Mouse (Mus musculus) yolk sac, embryonic 10.5 days (tissue): ENCODE measurements around the gene Uaca.

Experiments used
- DNase-seq: peaks from one replicate; pipeline ENCODE4 v3.0.0-alpha.2; 2017; ENCODE audit warnings: low spot score

Uaca gene

DNA sequence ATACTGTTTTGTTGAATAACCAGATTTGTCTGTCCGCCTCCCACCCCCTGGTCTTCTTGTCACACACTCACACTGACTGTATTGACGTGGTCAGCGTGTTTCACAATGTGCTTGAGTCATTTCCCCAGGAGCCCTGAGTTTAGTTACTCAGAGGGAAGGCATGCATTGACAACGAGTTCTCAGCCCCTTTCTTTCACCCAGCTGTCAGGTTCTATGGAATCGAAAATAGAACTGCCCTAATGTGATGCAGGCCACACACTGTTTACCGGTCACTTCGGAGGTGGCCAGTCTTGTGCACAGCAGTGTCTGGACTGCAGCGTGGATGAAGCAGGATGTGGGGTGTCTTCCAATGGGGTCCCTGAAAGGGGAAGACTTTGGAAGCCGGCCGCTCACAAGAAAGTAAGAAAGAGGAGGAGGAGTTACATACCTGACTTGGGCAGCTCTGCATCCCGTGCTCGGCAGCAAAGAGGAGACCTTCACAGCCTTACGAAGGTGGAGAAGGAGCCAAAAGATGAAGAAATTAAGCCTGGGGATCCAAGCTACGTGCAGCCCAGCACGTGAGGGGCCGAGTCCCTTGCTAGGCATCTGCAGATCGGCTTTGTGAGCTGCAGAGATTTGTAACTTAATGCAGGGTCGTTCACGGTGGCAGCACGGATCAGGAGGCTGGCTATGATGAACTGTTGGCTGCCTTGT lies 43.3 kb downstream of the Uaca start:
- peak; percentile 50 for DNase-seq

DNA sequence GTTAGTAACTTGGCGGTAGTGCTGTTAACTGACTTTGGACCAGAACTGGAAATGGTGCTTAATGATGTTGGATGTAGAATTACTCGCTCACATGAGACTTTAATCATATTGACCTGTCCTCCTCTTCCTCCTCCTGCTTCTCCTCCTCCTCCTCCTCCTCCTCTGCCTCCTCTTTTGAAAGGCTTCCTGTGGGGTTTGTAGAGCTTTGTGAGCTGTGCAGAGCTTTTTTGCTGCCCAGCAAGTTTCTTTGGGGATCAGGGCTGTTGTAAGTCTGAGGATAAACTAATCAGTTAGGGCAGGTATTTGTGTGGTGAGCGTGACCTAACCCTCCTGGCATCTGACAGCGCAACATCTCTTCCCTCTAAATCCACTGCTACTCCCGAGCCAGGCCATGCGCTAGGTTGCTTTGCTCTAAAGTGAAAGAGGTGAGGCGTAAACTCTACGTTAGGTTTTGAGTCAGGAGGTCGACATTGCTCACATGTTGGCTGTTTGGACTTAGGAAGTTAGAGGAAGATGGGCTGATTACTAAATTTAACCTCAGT lies 44.1 kb downstream of the Uaca start:
- DNase-seq, result no peak

DNA sequence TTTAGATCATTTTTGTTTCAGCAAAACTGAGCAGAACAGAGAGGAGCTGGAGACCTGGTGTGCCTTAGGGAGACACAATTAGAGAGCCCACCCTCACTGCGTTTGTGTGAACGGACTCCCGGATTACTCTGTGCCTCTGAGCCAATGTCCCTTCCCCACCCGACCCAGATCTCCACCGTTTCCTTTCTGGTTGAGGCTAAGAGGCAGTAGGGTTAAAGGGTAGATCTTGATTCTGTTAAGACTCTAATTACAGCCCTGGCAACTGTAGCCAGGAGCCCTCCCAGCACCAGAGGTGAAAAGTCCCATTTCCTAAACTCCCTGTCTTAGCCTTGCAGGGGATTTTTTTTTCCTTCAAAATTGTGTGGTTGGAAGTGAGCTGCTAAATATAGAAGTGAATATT lies 47.1 kb downstream of the Uaca start:
- no peak for DNase-seq

DNA sequence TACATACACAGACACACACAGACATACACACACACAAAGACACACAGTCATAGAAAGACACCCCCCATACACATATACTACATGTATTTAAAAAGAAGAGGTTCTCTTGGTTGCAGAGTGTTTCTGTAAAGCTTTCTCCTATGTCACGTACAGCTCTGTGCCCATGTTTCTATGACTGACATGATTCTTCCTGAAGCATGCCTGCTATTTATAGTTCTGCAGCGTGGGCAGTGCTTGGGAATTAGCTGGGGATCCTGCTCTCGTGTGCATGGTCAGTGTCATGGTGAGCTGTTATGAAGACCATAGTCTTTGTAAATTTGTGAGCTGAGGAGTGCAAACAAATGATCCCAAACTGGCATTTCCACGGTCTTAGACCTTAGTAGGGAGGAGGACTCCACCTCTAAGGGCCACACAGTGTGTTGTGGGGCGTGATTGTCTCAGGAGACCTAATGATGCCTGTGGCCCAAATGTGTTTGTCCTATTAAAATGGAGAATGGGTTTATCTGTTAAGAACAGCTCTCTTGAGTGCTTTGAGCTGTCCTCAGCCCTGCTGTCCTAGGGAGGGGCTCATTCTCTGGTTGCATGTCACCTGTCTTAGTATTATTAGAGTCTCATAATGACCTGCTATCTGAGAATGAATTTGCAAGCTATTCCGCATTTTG lies 49.2 kb downstream of the Uaca start:
- DNase-seq, result no peak

DNA sequence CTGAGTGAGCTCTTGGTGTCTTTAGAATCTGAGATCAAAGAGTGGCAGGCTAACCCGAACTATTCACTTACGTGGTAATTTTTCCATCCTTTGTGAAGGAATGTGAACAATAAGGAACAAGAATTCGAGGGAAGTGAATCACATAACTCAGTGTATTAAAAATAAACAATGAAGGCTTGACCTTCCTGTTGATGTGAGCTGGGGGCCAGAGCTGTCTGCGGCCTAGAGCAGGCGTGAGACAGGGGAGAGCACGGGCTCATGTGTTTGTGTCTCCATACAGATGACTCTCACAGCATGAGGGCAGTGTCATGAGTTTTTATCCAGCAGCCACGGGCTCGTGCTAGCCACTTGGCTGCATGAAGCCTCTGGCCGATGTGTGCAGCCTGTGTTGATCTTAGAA lies 54.4 kb downstream of the Uaca start:
- no peak for DNase-seq

DNA sequence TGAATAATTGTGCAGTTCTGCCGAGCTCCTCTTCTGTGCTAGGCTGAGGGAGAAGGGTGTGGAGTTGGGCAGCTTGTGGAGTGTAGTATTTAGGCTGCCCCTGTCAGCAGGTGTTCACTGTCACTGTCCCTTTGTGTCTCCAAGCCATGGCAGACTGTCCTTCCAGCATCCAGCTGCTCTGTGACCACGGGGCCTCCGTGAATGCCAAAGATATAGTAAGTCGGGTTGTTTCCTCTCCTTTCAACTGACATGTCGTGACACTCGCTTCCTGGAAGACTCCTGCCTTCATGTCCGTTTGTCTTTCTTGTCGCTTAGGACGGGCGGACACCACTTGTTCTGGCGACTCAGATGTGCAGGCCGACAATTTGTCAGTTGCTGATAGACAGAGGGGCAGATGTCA lies 55.6 kb downstream of the Uaca start:
- no peak for DNase-seq

DNA sequence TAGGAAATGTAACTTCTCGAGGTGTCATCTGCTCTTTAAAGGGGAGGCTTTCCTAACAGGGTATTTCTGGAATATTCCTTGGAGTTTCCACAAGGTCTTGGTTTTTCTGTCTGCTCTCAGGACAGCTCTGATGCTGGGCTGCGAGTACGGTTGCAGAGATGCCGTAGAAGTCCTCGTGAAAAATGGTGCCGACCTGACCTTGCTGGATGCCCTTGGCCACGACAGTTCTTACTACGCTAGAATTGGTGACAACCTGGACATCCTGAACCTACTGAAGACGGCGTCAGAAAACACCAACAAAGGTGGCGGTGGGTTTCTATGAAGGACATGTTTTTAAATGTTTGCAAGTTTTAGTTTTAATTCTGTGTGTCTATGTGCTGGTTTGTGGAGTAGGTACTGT lies 59.9 kb downstream of the Uaca start:
- DNase-seq, result no peak

DNA sequence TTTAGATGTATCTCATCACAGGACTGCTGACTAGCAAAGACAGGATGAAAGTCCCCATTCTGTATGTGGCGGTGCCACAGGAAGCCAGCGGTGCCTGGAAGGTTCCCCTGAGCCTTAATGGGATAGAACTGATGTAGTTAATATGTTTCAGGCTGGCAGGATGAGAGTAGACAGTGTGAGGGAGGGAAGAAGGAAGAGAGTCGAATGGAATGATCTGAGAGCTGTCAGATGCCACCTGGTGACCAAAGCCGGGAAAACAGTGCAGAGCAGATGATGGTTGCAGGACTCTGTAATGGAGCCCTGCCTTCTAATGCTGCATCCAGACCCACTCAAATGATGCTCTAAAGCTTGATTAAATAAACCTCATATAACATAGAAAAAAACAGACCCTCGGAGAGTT lies 63.5 kb downstream of the Uaca start:
- DNase-seq, result peak; percentile 37

DNA sequence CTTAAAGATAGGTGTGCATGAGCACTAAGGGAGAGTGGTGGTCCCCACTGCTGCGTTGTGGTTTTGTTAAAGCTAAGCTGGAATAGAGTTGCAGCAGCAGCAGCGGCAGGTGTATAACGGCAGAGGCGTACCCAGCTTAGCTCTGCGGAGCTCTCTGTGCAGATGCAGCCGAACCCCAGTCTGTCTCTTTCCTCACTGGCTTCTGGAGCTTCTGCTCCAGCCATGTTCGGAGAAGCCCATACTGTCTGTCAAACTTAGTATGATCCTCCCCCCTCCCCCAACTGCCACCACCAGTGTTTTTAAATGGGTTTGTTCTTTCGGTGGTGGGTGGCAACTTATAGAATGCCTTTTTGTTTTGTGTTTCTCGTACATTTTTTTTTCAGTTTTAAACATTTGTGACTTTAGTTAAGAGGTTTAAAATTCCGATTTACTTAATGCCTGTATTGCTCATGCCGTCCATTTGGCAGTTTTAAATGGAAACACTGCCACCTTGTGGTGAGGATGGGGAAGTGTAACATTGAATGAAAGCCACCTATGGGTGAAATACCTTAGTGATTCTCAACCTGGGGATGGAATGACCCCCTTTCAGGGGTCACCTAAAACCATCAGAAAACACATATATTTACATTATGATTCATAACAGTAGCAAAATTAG lies 64.1 kb downstream of the Uaca start:
- peak; percentile 31 for DNase-seq

DNA sequence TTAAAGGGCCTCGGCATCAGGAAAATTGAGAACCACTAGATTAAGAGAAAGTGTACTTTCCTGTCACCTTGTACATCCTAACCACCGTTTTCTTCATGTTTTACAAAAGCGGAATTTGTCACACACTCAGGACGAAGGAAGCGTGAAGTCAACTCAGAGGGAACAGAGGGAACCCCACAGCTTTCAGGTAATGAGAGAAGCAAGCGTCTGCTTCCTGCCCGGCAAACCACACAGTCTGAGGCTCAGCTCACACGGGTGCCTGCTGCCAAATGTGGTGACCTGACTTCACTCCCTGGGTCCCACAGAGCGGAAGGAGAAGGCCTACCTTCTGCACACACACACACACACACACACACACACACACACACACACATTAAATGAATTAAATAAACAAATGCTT lies 64.7 kb downstream of the Uaca start:
- no peak for DNase-seq

DNA sequence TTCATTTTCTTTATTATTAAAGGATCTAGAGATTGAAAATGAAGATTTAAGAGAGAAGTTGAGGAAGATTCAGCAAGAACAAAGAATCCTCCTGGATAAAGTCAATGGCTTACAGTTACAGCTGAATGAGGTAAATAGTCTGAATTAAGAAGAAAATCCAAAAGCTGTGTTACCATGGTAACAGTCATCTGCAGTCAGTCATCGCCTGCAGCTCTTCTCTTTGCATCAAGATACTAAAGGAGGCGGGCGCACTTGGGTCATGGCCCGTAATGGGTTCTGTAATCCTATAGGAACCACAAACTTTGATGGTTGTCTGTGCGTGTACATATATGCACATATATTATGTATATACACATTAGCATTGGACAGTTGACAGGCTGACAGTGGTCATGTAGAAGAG lies 66.7 kb downstream of the Uaca start:
- no peak for DNase-seq

DNA sequence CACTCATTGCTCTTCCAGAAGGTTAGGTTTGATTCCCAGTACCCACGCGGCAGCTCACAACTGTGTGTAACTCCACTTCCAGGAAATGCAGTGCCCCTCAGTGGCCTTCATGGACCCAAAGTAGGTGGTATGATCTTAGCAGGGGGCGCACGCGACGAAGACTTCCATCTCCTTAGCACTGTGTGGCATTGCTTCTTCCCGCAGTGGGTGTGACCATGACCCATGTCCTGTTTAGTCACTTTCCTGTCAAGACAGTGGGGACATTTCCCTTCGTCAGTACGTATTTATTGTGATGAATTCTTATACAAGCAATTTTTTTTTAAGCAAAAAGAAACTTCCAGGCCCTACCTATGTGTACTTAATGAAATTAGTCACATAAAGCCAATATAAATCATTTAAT lies 70.3 kb downstream of the Uaca start:
- DNase-seq, result no peak

DNA sequence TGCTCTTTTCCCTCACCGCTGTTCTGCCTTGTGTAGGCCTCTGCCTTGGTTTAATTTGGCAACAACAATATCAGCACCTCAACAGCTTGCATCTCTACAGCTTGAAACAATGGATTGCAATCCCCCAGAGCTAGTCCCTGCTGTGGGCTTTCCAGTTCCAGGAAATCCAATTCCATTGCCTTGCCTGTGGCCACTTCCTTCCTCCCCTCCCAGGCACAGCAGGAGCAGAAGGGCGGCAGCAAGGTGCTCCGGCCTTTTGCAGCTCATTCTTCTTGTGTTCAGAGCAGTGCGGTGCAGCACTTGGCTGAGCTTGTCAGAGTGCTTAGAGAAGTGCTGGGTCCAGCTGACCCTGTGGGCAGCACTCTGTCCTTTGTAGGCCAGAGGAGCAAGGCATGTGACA lies 71.5 kb downstream of the Uaca start:
- DNase-seq, result no peak

DNA sequence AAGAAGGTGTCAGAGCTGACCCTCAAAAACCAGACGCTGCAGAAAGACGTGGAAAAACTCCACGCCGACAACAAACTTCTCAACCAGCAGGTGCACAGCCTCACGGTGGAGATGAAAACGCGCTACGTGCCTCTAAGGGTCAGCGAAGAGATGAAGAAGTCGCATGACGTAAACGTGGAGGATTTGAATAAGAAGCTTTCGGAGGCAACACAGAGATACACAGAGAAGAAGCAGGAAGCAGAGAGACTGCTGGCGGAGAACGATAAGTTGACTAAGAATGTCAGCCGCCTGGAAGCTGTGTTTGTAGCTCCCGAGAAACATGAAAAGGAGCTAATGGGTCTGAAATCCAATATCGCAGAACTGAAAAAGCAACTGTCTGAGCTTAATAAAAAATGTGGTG lies 76.1 kb downstream of the Uaca start:
- no peak for DNase-seq

DNA sequence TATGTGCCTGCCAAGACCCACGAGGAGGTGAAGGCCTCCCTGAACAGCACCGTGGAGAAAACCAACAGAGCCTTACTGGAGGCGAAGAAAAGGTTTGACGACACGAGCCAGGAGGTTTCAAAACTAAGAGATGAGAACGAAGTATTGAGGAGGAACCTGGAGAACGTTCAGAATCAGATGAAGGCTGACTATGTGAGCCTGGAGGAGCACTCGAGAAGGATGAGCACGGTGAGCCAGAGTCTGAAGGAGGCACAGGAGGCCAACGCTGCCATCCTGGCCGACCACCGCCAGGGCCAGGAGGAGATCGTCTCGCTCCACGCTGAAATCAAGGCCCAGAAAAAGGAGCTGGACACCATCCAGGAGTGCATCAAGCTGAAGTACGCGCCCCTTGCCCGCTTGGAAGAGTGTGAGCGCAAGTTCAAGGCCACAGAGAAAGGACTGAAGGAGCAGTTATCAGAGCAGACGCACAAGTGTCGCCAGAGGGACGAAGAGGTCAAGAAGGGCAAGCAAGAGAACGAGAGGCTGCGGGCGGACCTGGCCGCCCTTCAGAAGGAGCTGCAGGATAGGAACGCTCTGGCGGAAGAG lies 76.7 kb downstream of the Uaca start:
- no peak for DNase-seq

DNA sequence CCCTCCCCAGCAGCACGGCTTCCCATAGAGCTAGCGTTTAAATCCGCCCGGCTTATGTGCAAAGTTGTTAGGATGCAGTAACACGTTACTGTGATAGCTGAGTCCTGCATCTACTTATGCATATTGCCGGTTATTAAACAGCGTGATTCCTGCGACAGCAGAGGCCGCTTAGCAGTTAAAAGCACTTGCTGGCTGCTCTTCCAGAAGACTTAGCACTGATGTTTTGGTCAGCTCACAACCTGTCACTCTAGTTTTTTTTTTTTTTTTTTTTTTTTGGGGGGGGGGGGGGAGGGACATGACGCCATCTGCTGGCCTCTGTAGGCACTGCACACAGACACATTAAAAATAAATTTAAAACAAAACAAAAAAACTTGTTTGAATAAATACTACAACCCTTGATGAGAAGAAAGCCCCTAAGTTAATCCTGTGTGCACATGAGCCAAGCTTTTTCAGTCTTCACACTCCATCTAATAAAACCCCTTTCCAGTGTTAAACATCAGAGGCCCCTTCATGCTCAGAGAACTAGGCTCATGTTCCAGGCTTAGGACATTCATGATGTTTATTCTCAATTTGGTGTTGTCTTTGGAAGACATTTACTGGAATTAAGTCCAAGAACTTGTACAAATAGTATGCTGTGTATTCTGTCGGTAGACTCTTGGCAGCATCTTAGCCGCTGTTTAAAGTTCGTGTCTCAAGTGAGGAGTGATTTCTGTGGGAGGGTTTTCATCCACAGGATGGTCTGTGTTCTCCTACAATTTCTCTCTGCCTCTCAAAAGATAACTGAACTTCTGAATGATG lies 79.1 kb downstream of the Uaca start:
- no peak for DNase-seq

DNA sequence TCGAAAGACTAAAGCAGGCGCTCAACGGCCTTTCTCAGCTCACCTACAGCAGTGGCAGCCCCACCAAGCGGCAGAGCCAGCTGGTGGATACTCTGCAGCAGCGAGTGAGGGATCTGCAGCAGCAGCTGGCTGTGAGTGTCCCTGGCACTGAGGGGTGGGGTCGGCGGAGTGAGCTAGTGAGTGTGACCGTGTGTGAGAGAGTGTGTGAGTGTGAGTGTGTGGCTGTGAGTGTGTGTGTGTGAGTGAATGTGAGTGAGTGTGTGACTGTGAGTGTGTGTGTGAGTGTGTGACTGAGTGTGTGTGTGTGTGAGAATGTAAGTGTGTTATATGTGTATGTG lies 79.7 kb downstream of the Uaca start:
- no peak for DNase-seq

DNA sequence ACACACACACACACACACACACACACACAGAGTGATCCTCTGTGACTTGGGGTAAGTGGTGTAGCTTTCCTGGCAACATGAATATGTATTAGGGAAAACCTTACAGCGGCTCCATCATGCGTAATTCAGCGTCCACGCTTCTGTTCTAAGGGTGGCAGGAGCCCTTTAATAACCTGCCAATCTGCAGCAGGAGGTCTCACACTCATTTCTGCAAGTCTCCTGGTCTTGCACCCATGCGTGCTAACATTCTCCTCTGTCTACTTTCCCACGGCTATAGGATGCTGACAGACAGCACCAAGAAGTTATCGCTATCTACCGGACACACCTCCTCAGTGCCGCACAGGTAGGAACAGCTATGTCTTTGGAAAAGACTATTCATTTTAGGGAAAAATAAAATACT lies 81.7 kb downstream of the Uaca start:
- DNase-seq, result no peak

DNA sequence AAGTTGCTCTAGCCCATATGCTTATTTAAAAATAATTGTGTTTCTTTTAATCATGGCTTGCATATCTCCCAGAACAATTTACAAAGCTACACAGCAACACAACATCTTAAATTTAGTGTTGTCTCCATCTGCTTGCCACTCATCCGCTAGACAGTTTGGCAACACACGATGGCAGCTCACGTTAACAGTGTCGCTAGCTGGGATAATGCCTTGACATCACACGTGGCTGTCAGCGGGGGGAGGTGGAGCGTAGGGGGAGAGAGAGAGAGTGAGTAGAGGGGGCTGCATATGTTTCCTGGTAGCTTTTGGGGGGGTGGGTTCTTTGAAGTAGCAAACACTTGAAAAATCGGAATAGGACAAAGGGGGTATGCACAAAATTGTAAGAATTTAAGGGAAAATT lies 82.2 kb downstream of the Uaca start:
- DNase-seq, result no peak

DNA sequence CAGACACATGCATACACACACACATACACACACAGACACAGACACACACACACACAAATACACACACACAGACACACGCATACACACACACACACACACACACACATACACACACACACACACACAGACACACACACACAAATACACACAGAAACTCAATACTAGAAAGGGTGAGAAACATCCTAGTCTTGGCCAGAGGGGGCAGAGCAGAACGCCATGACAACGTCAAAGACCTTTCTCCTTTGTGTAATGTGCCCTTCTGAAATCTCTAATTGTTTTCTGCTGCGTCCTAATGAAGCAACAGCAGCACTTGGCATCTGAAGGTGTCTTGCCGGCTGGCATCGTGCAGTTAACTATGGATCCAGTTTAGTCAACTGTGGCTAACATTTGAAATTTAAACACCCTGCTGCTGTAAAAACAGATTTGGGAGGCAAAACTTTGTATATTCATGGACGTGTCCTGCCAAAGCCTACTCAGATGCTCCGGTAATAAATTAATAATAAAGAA lies 83.8 kb downstream of the Uaca start:
- no peak for DNase-seq

DNA sequence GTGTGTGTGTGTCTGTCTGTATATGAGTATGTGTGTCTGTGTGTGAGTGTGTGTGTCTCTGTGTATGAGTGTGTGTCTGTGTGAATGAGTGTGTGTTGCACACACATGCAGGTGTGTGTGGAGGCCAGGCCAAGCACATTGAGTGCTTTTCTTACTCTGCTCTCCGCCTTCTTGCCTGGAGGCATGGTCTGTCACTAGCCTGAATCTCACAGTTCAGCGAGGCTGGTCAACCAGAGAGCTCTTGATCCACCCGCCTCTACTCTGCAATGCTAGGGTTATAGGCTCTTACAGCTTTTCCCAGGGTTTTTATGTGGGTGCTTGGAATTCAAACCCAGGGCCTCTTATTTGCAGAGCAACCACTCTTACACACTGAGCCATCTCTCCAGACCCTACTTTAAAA lies 84.3 kb downstream of the Uaca start:
- DNase-seq, result no peak

DNA sequence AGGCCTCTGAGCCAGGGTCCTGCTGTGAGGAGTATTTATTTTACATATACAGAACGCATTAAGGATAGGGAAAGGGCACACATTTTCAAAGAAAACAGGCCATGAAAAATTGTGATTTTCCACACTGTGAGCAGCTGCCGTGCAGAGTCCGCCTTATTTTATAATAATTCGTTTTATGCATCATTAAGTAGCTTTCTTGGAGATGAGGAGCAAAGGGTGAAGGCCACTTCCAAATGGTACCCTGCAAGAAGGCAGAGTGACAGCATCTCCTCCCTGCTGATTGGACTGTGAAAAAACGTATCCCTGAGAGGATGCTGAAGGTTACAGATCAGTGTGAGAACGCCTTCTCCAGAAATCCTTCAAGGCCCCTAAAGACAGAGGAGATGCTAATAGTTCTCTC lies 90.8 kb downstream of the Uaca start:
- DNase-seq, result no peak
